Mouse (Mus musculus): ENCODE data around the gene Smad1. TPM values are rescaled to one million over a fixed set of nuclear protein-coding genes. Genes with fewer than 3 reads are reported as not detected.

The Smad1 gene
- polyA plus RNA-seq, 1 experiment from 2014 or later, result 52.3 TPM

GRCm38 (mm10) chr8:79370646-79371290 is 28.6 kb downstream of the Smad1 start:
- H3K27me3 ChIP-seq (replicated peaks; ENCODE audit: control insufficient read depth, insufficient read depth, low read length), result no peaks in the 10 kb centered on the region
- ATAC-seq (replicated peaks; ENCODE audit: low FRiP score, low TSS enrichment, low read depth), result no peak
- DNase-seq (ENCODE audit: low spot score), result no peak
- H3K4me2 ChIP-seq (ENCODE audit: low read length), result peak overlapping the region; percentile 28
- no peak overlapping the region for H3K27ac ChIP-seq (ENCODE audit: low read depth)
- peaks cover 40% of the 10 kb centered on the region for H3K36me3 ChIP-seq (ENCODE audit: control insufficient read depth, insufficient read depth, low read length)
- H3K4me3 ChIP-seq (ENCODE audit: low read depth, low read length), result no peak overlapping the region
- peaks cover 25% of the 10 kb centered on the region for H3K4me1 ChIP-seq (replicated peaks; ENCODE audit: control insufficient read depth, insufficient read depth, low read length)
- 87% methylated on average over 12 of the region's 12 CpGs for WGBS
- no peak overlapping the region for H3K9ac ChIP-seq (ENCODE audit: low read length)
- H3K9me3 ChIP-seq (ENCODE audit: control insufficient read depth, low read length), result no peaks in the 10 kb centered on the region

DNA sequence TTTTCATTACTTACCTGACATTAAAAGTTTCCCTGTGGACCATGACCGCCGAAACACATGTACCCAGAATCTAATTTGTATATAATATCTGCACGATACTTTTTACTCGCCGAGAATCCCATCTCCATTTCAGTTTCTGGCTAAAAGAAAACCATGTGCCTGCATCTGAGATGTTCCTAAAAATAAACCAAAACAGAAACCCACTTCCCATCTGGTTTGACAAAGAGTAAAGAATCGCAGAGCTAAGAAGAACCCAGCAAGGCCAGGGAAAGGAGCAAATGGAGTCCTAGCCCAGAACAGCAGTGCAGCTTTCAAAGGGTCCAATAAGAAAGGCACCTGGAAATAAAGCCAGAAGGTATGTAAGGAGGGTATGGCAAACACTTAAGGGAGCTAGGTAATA is 30.2 kb downstream of the Smad1 start:
- no peak for ATAC-seq (replicated peaks; ENCODE audit: low FRiP score, low TSS enrichment, low read depth)
- H3K27me3 ChIP-seq (replicated peaks; ENCODE audit: control insufficient read depth, insufficient read depth, low read length), result no peaks in the 10 kb centered on the region
- H3K4me1 ChIP-seq (replicated peaks; ENCODE audit: control insufficient read depth, insufficient read depth, low read length), result peaks cover 9% of the 10 kb centered on the region
- H3K9ac ChIP-seq (ENCODE audit: low read length), result no peak overlapping the region
- DNase-seq (ENCODE audit: low spot score), result no peak
- no peaks in the 10 kb centered on the region for H3K9me3 ChIP-seq (ENCODE audit: control insufficient read depth, low read length)
- no peak overlapping the region for H3K4me2 ChIP-seq (ENCODE audit: low read length)
- no peak overlapping the region for H3K4me3 ChIP-seq (ENCODE audit: low read depth, low read length)
- no peak overlapping the region for H3K27ac ChIP-seq (ENCODE audit: low read depth)
- H3K36me3 ChIP-seq (ENCODE audit: control insufficient read depth, insufficient read depth, low read length), result peaks cover 49% of the 10 kb centered on the region
- WGBS, result 87% methylated on average over 6 of the region's 6 CpGs

- Histone ChIP-seq H3K9me3 (ENCODE audit: control insufficient read depth, low read length) (no peaks in the 10 kb centered on the region), H3K9ac (ENCODE audit: low read length) (no peak overlapping the region), H3K27ac (ENCODE audit: low read depth) (no peak overlapping the region), H3K4me1 (replicated peaks; ENCODE audit: control insufficient read depth, insufficient read depth, low read length) (peaks cover 3% of the 10 kb centered on the region), H3K4me2 (ENCODE audit: low read length) (no peak overlapping the region), H3K36me3 (ENCODE audit: control insufficient read depth, insufficient read depth, low read length) (peaks cover 56% of the 10 kb centered on the region), H3K4me3 (ENCODE audit: low read depth, low read length) (no peak overlapping the region), H3K27me3 (replicated peaks; ENCODE audit: control insufficient read depth, insufficient read depth, low read length) (no peaks in the 10 kb centered on the region)
- ATAC-seq (replicated peaks; ENCODE audit: low FRiP score, low TSS enrichment, low read depth) (no peak), DNase-seq (ENCODE audit: low spot score) (no peak)
- whole genome bisulfite sequencing, result 79% methylated on average over 4 of the region's 4 CpGs
Measured at GRCm38 (mm10) chr8:79367959-79368358, 31.4 kb downstream of the Smad1 start.

DNA sequence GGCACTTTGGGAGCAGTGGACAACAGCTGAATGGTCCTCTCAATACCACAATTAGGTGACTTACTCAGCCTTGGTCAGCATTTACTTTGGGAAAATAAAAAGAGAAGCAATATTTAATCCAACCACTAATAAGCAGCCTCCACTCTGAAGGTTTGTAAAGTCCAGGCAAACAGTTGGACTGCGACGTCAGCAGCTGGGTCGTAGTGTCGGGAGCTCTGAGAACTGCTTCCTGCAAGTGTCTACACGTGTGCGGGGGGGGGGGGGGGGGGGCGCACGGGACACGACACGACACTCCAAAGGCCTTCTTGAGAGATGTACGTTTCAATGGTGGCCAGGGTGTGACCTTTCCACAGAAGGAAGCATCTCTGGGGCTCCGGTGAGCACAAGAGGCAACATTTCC is 32.0 kb downstream of the Smad1 start:
- Histone ChIP-seq H3K36me3 (ENCODE audit: control insufficient read depth, insufficient read depth, low read length) (peaks cover 56% of the 10 kb centered on the region), H3K9me3 (ENCODE audit: control insufficient read depth, low read length) (no peaks in the 10 kb centered on the region), H3K27ac (ENCODE audit: low read depth) (no peak overlapping the region), H3K4me2 (ENCODE audit: low read length) (no peak overlapping the region), H3K4me1 (replicated peaks; ENCODE audit: control insufficient read depth, insufficient read depth, low read length) (peaks cover 6% of the 10 kb centered on the region), H3K4me3 (ENCODE audit: low read depth, low read length) (no peak overlapping the region), H3K27me3 (replicated peaks; ENCODE audit: control insufficient read depth, insufficient read depth, low read length) (no peaks in the 10 kb centered on the region), H3K9ac (ENCODE audit: low read length) (no peak overlapping the region)
- 59% methylated on average over 12 of the region's 12 CpGs for WGBS
- DNase-seq (ENCODE audit: low spot score) (no peak), ATAC-seq (replicated peaks; ENCODE audit: low FRiP score, low TSS enrichment, low read depth) (no peak)

GRCm38 (mm10) chr8:79366227-79366626 is 33.1 kb downstream of the Smad1 start:
- DNase-seq (ENCODE audit: low spot score) (no peak), ATAC-seq (replicated peaks; ENCODE audit: low FRiP score, low TSS enrichment, low read depth) (no peak)
- Histone ChIP-seq H3K4me2 (ENCODE audit: low read length) (no peak overlapping the region), H3K27ac (ENCODE audit: low read depth) (no peak overlapping the region), H3K9ac (ENCODE audit: low read length) (no peak overlapping the region), H3K36me3 (ENCODE audit: control insufficient read depth, insufficient read depth, low read length) (peaks cover 47% of the 10 kb centered on the region), H3K4me1 (replicated peaks; ENCODE audit: control insufficient read depth, insufficient read depth, low read length) (peaks cover 7% of the 10 kb centered on the region), H3K4me3 (ENCODE audit: low read depth, low read length) (no peak overlapping the region), H3K27me3 (replicated peaks; ENCODE audit: control insufficient read depth, insufficient read depth, low read length) (no peaks in the 10 kb centered on the region), H3K9me3 (ENCODE audit: control insufficient read depth, low read length) (no peaks in the 10 kb centered on the region)
- 92% methylated on average over 9 of the region's 9 CpGs for WGBS

- Histone ChIP-seq H3K4me3 (ENCODE audit: low read depth, low read length) (no peak overlapping the region), H3K4me2 (ENCODE audit: low read length) (no peak overlapping the region), H3K27ac (ENCODE audit: low read depth) (no peak overlapping the region), H3K4me1 (replicated peaks; ENCODE audit: control insufficient read depth, insufficient read depth, low read length) (peaks cover 11% of the 10 kb centered on the region), H3K36me3 (ENCODE audit: control insufficient read depth, insufficient read depth, low read length) (peaks cover 43% of the 10 kb centered on the region), H3K27me3 (replicated peaks; ENCODE audit: control insufficient read depth, insufficient read depth, low read length) (no peaks in the 10 kb centered on the region), H3K9me3 (ENCODE audit: control insufficient read depth, low read length) (no peaks in the 10 kb centered on the region), H3K9ac (ENCODE audit: low read length) (no peak overlapping the region)
- ATAC-seq (replicated peaks; ENCODE audit: low FRiP score, low TSS enrichment, low read depth), result no peak
- 89% methylated on average over 3 of the region's 3 CpGs for WGBS
- no peak for DNase-seq (ENCODE audit: low spot score)
Measured at GRCm38 (mm10) chr8:79365707-79366106, 33.6 kb downstream of the Smad1 start.

DNA sequence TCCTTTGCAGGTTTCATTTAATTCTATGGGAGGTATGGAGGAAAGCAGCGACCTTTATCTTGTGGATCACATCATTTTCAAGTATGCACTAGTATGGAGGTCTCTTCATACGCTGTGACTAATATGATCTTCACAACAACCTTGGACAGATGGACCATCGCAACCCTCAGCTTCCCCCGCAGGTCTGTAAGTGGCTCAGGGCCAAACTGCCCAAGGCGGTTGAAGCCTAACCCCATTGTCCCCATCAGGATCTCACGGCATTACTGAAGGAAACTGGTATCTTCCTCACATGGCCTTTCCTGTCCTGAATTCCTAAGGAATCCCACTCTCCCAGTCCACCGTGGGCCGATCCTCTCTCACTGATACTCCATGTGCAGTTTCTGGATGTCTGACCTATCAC is 34.5 kb downstream of the Smad1 start:
- Histone ChIP-seq H3K9ac (ENCODE audit: low read length) (no peak overlapping the region), H3K27me3 (replicated peaks; ENCODE audit: control insufficient read depth, insufficient read depth, low read length) (no peaks in the 10 kb centered on the region), H3K9me3 (ENCODE audit: control insufficient read depth, low read length) (no peaks in the 10 kb centered on the region), H3K36me3 (ENCODE audit: control insufficient read depth, insufficient read depth, low read length) (peaks cover 35% of the 10 kb centered on the region), H3K4me1 (replicated peaks; ENCODE audit: control insufficient read depth, insufficient read depth, low read length) (peaks cover 11% of the 10 kb centered on the region), H3K4me3 (ENCODE audit: low read depth, low read length) (no peak overlapping the region), H3K4me2 (ENCODE audit: low read length) (no peak overlapping the region), H3K27ac (ENCODE audit: low read depth) (no peak overlapping the region)
- ATAC-seq (replicated peaks; ENCODE audit: low FRiP score, low TSS enrichment, low read depth) (no peak), DNase-seq (ENCODE audit: low spot score) (no peak)
- WGBS, result 88% methylated on average over 8 of the region's 8 CpGs

- H3K4me2 ChIP-seq (ENCODE audit: low read length), result no peak overlapping the region
Measured at GRCm38 (mm10) chr8:79362430-79362829, 36.9 kb downstream of the Smad1 start.

More at GRCm38 (mm10) chr8:79362430-79362829, 36.9 kb downstream of the Smad1 start:
- no peaks in the 10 kb centered on the region for H3K9me3 ChIP-seq (ENCODE audit: control insufficient read depth, low read length)
- 0 out of 2 replicates have a peak overlapping the region, but pooled peaks have one; percentile 3 for H3K27ac ChIP-seq (ENCODE audit: low read depth)
- H3K4me1 ChIP-seq (replicated peaks; ENCODE audit: control insufficient read depth, insufficient read depth, low read length), result peaks cover 11% of the 10 kb centered on the region
- ATAC-seq (replicated peaks; ENCODE audit: low FRiP score, low TSS enrichment, low read depth) (peak; percentile 30; the same call in 1 of the 2 replicates), DNase-seq (ENCODE audit: low spot score) (no peak)
- 50% methylated on average over 2 of the region's 2 CpGs for WGBS
- no peak overlapping the region for H3K4me3 ChIP-seq (ENCODE audit: low read depth, low read length)
- no peaks in the 10 kb centered on the region for H3K27me3 ChIP-seq (replicated peaks; ENCODE audit: control insufficient read depth, insufficient read depth, low read length)
- peaks cover 24% of the 10 kb centered on the region for H3K36me3 ChIP-seq (ENCODE audit: control insufficient read depth, insufficient read depth, low read length)
- H3K9ac ChIP-seq (ENCODE audit: low read length), result no peak overlapping the region

All from intestine, embryonic 14.5 days (tissue).